Mouse (Mus musculus): ENCODE results near the gene Ddr1.
A peak's percentile ranks its signal among the peaks of the same experiment; 100 is the strongest.

The Ddr1 gene

DNA sequence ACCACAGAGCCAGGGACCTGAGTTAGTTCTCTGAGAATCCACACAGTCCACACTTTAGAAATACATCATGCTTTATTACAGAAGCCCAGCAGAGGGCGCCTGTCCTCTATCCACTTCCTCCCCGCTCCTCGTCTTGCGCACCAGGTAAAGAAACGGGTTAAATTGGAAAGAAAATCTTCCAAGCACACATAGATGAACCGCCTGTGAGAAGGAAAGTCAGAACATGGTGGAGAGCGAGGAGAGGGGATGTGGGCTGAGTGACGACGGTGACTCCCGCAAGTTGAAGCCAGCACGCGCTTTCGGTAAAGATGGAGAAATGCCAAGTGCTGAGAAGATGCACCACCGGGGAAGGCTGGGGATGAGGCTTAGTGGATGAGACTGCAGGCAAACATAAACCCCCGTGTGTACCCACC is 68.7 kb downstream of the Ddr1 start:
- peak; percentile 66 to 81 for DNase-seq (ENCODE audit: low spot score in 2 of 2)

DNA sequence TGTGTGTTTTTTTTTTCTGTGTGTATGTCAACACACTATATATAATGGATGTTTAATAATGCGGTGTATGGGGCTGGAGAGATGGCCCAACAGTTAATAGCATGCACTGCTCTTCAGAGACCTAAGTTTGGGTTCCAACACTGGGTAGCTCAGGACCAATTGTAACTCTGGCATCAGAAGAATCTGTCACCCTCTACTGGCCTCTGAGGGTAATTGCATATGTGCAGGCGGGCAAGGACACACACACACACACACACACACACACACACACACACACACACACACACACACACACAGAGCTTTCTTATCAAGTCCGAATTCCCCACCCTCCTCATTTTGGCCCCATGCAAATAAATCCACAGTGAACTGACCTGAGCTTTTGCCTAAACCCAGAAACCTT is 69.2 kb downstream of the Ddr1 start:
- DNase-seq (ENCODE audit: low spot score in 2 of 2), result no peak

DNA sequence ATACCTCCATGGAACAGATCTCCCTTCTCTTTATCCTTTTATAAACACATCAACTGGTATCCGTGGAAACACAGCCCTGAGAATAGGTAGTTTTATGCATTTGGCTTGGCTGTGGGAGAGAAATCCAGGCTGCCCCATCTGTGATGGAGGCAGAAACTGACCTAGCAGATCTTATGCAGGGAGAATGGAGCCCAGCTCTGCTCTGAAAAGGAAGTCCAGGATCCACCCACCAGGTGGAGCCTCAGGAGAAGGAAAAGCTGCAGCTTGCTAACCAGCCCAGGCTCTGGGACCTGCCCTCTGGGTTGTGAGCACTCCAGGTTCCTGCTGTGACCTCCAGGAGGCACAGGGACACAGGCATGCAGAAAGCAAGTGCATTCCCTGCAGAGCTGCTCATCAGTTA is 70.4 kb downstream of the Ddr1 start:
- peak; percentile 46 to 72 for DNase-seq (ENCODE audit: low spot score in 2 of 2)
